Mouse (Mus musculus) C2C12 (cell line): ENCODE results near the gene Fbxo21. TPM values are rescaled to one million over a fixed set of nuclear protein-coding genes. Genes with fewer than 3 reads are reported as not detected.

Experiments used
- H3K27me3 ChIP-seq: one replicate; pipeline ENCODE4 v1.6.1; 2011; ENCODE audit not compliant: control insufficient read depth, insufficient read depth, insufficient read length
- H3K36me3 ChIP-seq: one replicate; pipeline ENCODE4 v1.6.1; 2011; ENCODE audit not compliant: control insufficient read depth, insufficient read depth
- H3K4me3 ChIP-seq: one replicate; pipeline ENCODE4 v1.5.1; 2011; ENCODE audit warnings: mild to moderate bottlenecking, control low read depth; ENCODE audit not compliant: poor library complexity, insufficient read depth, severe bottlenecking
- H3K79me2 ChIP-seq: one replicate; pipeline ENCODE4 v1.6.1; 2011; ENCODE audit not compliant: control insufficient read depth, insufficient read depth
- H3K79me3 ChIP-seq: one replicate; pipeline ENCODE4 v1.6.1; 2011; ENCODE audit warnings: low read depth, control low read depth
- H3ac ChIP-seq: one replicate; pipeline ENCODE3; 2011; ENCODE audit warnings: low read depth; ENCODE audit not compliant: control insufficient read depth, insufficient read length
- CEBPB ChIP-seq: IDR thresholded peaks from one replicate; pipeline ENCODE4 v1.6.1; 2011; ENCODE audit warnings: low read depth, mild to moderate bottlenecking, control low read depth, moderate library complexity
- CTCF ChIP-seq: IDR thresholded peaks from one replicate; pipeline ENCODE4 v1.5.1; 2011; ENCODE audit not compliant: control insufficient read depth, insufficient read depth, insufficient read length
- FOSL1 ChIP-seq: IDR thresholded peaks from one replicate; pipeline ENCODE4 v1.8.0; 2011; ENCODE audit warnings: mild to moderate bottlenecking, low read length; ENCODE audit not compliant: poor library complexity, insufficient read depth, severe bottlenecking
- MAX ChIP-seq: IDR thresholded peaks from one replicate; pipeline ENCODE4 v1.6.1; 2011; ENCODE audit warnings: mild to moderate bottlenecking, control low read depth
- MYOD1 ChIP-seq: IDR thresholded peaks from one replicate; pipeline ENCODE4 v1.6.1; 2011; ENCODE audit warnings: low read depth; ENCODE audit not compliant: control insufficient read depth, insufficient read length
- MYOG ChIP-seq: IDR thresholded peaks from one replicate; pipeline ENCODE4 v1.6.1; 2011; ENCODE audit not compliant: control insufficient read depth, insufficient read length; ENCODE audit errors: extremely low read depth
- USF1 ChIP-seq: IDR thresholded peaks from one replicate; pipeline ENCODE4 v1.6.1; 2011; ENCODE audit warnings: low read depth, mild to moderate bottlenecking, control low read depth, moderate library complexity
- polyA plus RNA-seq: library from polyadenylated mRNA; unstranded; fragments of >200 nt; fragmentation: generic; extraction: Trizol; gene quantifications from one replicate; pipeline ENCODE4 v1.2.1, GENCODE M21; 2012; ENCODE audit warnings: missing spikeins

Gene Fbxo21
- polyA plus RNA-seq, 1 experiment = 16.0 TPM

DNA sequence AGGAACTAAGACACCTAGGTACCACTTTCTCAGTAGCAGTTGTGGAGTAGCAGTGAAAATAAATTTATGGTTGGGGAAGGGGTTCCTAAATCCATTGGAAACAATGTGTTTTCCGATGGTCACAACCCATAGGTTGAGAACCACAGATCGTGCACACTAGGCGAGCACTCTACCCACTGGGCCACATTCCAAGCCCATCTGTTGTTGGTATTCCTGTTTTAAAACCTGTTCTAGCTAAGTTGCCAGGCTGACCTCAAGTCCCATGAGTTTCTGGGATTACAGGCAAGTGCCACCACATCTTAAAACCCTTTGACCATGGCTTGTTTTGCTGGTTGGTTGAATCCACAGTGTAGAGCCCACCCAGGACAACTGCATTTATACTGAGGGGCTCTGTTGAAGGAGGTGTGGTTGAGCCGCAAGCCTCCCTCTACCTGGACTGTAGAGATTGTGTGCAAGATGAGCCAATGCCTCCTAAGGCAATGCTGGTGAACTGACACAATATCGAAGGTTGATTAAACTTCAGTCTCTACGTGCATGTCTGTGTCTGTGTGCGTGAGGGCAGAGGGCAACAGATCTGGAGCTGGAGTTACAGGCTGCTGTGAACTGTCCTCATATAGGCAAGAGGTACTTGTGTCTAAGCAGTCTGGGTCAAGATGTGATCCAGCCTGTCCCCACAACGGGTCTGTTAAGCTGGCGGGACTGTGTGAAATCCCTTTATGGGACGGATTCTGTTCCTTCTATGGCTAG is 6.7 kb upstream of the Fbxo21 start:
- Histone ChIP-seq H3K79me2 (no peaks in the 10 kb centered on the region), H3K27me3 (peaks cover 24% of the 10 kb centered on the region), H3ac (no peak overlapping the region), H3K4me3 (no peak overlapping the region), H3K79me3 (no peaks in the 10 kb centered on the region), H3K36me3 (no peaks in the 10 kb centered on the region)
- no peak for TF ChIP-seq CTCF
- TF ChIP-seq CEBPB = no peak
- TF ChIP-seq MYOD1 = no peak
- TF ChIP-seq MYOG = no peak
- TF ChIP-seq MAX = no peak
- no peak for TF ChIP-seq USF1
- TF ChIP-seq FOSL1 = no peak

- H3K79me2 ChIP-seq = no peaks in the 10 kb centered on the region
- no peaks in the 10 kb centered on the region for H3K79me3 ChIP-seq
- H3K27me3 ChIP-seq = peaks cover 15% of the 10 kb centered on the region
- TF ChIP-seq CEBPB (no peak), USF1 (no peak), FOSL1 (no peak), CTCF (no peak), MYOD1 (no peak), MAX (no peak), MYOG (no peak)
- no peak overlapping the region for H3K4me3 ChIP-seq
- no peaks in the 10 kb centered on the region for H3K36me3 ChIP-seq
- no peak overlapping the region for H3ac ChIP-seq
Measured at GRCm38 (mm10) chr5:117976263-117976656, 270 bp upstream of the Fbxo21 start.

DNA sequence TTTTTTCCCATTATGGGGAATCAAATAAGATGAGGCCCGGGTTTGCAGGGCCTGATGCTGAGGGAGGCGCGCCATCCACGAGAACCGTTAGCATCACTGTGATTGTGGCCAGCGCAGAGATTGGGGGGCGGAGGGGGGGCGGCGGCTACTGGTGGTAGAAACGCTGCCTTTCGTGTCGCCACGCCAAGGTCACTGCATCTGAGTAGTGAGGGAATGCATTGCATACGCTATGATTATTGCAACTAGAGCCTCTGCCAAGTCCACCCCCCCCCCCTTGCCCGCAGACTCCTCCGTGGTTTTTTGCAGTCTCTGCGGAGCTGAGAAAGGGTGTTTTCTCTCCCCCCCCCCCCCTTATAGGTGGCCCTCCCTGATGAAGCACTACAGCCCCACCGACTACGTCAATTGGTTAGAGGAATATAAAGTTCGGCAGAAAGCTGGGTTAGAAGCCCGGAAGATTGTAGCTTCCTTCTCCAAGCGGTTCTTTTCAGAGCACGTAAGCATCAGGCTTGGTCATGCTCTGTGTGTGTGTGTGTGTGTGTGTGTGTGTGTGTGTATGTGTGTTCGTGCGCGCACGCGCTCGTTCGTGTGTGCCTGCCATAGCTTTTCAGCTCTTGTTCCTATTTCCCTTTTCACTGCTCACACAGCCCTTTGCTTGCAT is 1.1 kb downstream of the Fbxo21 start:
- Histone ChIP-seq H3K27me3 (peaks cover 4% of the 10 kb centered on the region), H3K79me2 (no peaks in the 10 kb centered on the region), H3K4me3 (peak overlapping the region; percentile 75), H3ac (peak overlapping the region; percentile 45), H3K36me3 (no peaks in the 10 kb centered on the region), H3K79me3 (no peaks in the 10 kb centered on the region)
- TF ChIP-seq MYOG (no peak), CEBPB (no peak), MAX (no peak), MYOD1 (no peak), CTCF (no peak), FOSL1 (no peak), USF1 (no peak)

DNA sequence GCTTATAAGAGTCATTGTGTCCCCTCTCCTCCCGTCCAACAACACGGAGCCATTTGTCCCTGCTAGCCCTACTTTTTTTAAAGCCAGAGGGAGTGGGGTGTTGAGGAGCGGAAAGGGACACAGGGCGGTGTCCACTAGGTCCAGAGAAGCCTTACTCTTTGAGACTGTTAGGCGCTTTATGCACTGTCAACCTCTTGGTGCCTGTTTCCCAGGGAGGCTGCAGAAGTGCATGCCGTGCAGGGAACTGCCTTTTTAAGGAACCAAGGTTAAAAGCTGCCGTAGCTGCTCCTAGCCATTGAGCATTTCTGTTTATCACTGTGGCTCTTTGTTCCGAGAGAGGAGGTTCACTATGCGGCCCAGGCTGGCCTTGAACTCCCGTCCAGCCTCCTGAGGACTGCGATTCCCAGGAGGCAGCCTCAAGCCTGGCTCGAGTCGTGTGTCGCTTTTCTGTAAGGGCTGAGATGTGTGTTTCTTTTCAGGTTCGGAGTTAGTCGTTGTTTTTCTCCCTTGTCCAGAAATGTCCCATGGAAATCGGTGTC is 1.7 kb downstream of the Fbxo21 start:
- no peak for TF ChIP-seq FOSL1
- no peak for TF ChIP-seq CTCF
- no peak for TF ChIP-seq MYOG
- no peak for TF ChIP-seq USF1
- TF ChIP-seq CEBPB = no peak
- no peak for TF ChIP-seq MAX
- TF ChIP-seq MYOD1 = no peak
- H3ac ChIP-seq = no peak overlapping the region
- H3K27me3 ChIP-seq = peaks cover 3% of the 10 kb centered on the region
- no peak overlapping the region for H3K4me3 ChIP-seq
- H3K79me3 ChIP-seq = no peaks in the 10 kb centered on the region
- H3K79me2 ChIP-seq = no peaks in the 10 kb centered on the region
- H3K36me3 ChIP-seq = no peaks in the 10 kb centered on the region

DNA sequence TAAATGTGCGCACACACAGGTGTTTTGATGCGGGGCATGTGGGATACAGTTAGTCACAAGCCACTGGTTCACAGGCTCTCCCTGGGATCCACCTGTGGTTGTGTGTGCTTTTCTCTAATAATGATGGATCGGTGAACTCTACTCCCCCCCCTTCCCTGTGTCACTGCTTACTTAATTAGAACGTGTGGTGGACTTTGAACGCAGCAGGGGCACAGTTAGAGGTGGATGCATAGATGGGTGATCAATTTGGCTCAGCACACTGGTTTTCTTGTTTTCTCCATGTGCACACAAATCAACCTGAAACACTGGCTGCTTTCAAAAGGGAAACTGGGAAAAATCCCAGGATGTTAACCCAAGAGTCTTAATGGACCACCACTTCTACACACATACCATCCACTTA is 2.6 kb downstream of the Fbxo21 start:
- no peaks in the 10 kb centered on the region for H3K36me3 ChIP-seq
- no peaks in the 10 kb centered on the region for H3K79me3 ChIP-seq
- H3ac ChIP-seq = no peak overlapping the region
- no peaks in the 10 kb centered on the region for H3K79me2 ChIP-seq
- H3K27me3 ChIP-seq = no peaks in the 10 kb centered on the region
- TF ChIP-seq MAX (no peak), MYOD1 (no peak), MYOG (no peak), FOSL1 (no peak), CEBPB (no peak), CTCF (no peak), USF1 (no peak)
- no peak overlapping the region for H3K4me3 ChIP-seq
